Mouse (Mus musculus): ENCODE data around the gene Dnajc16. TPM values are rescaled to one million over a fixed set of nuclear protein-coding genes. Genes with fewer than 3 reads are reported as not detected.

The Dnajc16 gene
- total and polyA plus RNA-seq, 3 experiments = 3.2 to 6.8 TPM; not detected in 1

DNA sequence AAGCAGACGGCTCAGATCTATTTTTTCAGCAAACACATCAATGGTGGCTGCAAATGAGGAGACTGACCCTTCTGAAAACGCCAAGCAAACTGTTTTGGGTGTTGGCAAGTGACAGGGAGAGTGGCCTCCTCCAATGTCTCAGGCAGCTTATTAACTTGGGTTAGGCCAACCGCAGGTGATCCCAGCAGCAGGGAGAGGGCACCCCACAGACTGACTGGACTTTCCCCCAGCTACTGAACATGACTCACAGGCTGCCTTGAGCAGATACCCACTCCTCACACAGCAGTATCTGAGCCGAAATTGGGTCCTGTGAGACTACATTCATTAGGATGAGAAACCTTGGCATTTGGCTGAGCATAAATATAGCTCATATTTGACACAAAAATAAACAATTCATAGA lies 29.8 kb downstream of the Dnajc16 start:
- no peak for DNase-seq (ENCODE audit: low read depth, low spot score)
- peaks cover 0 to 4% of the 10 kb centered on the region in 2 experiments; a peak in 2 of 4 replicates for H3K36me3 ChIP-seq (ENCODE audit: control insufficient read depth in 1 of 2, insufficient read depth in 2 of 2, low read length in 2 of 2)
- H3K4me3 ChIP-seq (ENCODE audit: control insufficient read depth in 1 of 2, insufficient read depth in 1 of 2, low read depth in 2 of 2, low read length in 2 of 2) = no peak overlapping the region
- H3K4me1 ChIP-seq (ENCODE audit: control insufficient read depth in 1 of 2, insufficient read depth in 2 of 2, low read length in 2 of 2) = peaks cover 4 to 11% of the 10 kb centered on the region in 2 experiments
- no peaks in the 10 kb centered on the region for H3K79me2 ChIP-seq (ENCODE audit: control insufficient read depth, insufficient read depth, low read length, poor library complexity)
- no peak overlapping the region for H3K9ac ChIP-seq (ENCODE audit: control insufficient read depth, low read depth, low read length, poor library complexity, severe bottlenecking)
- no peaks in the 10 kb centered on the region for H3K9me3 ChIP-seq (replicated peaks; ENCODE audit: insufficient read depth, low read length)
- no peak for TF ChIP-seq MYC (IDR thresholded peaks at IDR 0.05; ENCODE audit: low read depth, low read length)
- TF ChIP-seq EP300 (IDR thresholded peaks at IDR 0.05; ENCODE audit: low read depth in 1 of 2, low read length in 2 of 2) = no peak
- no peak for TF ChIP-seq NELFE (IDR thresholded peaks at IDR 0.05; ENCODE audit: low read depth, low read length)
- no peak for TF ChIP-seq NRF1 (IDR thresholded peaks at IDR 0.05; ENCODE audit: insufficient read depth, low read depth, low read length, poor library complexity, severe bottlenecking)
- TF ChIP-seq E2F4 (IDR thresholded peaks at IDR 0.05; ENCODE audit: borderline replicate concordance, low read depth, low read length) = no peak
- TF ChIP-seq CHD1 (IDR thresholded peaks at IDR 0.05; ENCODE audit: low read depth, low read length) = no peak
- no peak for TF ChIP-seq SIN3A (IDR thresholded peaks at IDR 0.05; ENCODE audit: low read length)
- no peak for TF ChIP-seq UBTF (IDR thresholded peaks at IDR 0.05; ENCODE audit: borderline replicate concordance, insufficient read depth, low read depth, low read length)
- no peak for TF ChIP-seq MYB (IDR thresholded peaks at IDR 0.05; ENCODE audit: low read depth, low read length)
- TF ChIP-seq CHD2 (IDR thresholded peaks at IDR 0.05; ENCODE audit: low read length) = no peak
- TF ChIP-seq TAL1 (IDR thresholded peaks at IDR 0.05; ENCODE audit: low read length) = no peak
- no peak for TF ChIP-seq RCOR1 (IDR thresholded peaks at IDR 0.05; ENCODE audit: low read depth, low read length)
- TF ChIP-seq ZMIZ1 (IDR thresholded peaks at IDR 0.05; ENCODE audit: low read depth, low read length) = no peak
- no peak for TF ChIP-seq TBP (IDR thresholded peaks at IDR 0.05; ENCODE audit: low read depth, low read length)
- no peak for TF ChIP-seq BHLHE40 (IDR thresholded peaks at IDR 0.05; ENCODE audit: borderline replicate concordance, low read depth, low read length)
- no peak overlapping the region for H3K27ac ChIP-seq (ENCODE audit: control insufficient read depth, low read depth, low read length)
- H3K27me3 ChIP-seq (ENCODE audit: control insufficient read depth in 1 of 2, insufficient read depth in 2 of 2, low read length in 2 of 2) = no peaks in the 10 kb centered on the region

DNA sequence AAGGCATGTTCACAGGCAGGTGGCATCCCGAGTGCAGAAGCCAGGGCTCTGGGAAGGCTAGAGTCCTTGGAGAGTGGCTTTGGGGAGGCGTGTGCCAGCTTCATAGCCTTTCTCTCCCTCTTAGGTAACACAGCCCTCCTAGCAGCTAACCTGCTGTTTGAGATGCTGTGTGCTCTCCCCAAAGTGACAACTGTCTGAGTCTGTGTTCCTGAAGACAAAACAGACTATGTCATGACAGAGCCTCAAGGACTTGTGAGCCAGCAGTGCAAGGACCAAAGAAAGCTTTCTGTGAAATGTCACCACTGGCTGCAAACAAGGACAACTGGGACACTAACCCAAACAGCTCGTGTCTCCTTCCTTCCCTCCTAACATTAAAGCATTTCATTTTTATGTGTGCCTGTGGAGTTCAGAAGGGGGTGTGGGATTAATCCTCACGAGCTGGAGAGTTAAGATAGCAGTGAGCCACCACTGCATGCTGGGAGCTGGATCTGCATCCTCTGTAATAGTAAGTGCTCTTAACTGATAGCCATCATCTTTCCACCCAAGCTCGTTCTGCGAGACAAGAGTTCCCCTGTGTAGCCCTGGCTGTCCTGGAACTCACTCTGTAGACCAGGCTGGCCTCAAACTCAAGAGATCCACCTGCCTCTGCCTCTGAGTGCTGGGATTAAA lies 31.7 kb downstream of the Dnajc16 start:
- no peak for TF ChIP-seq ETS1 (IDR thresholded peaks at IDR 0.05; ENCODE audit: low read depth, low read length)
- no peak for TF ChIP-seq RAD21 (IDR thresholded peaks at IDR 0.05; ENCODE audit: low read depth, low read length)
- no peak for TF ChIP-seq MYB (IDR thresholded peaks at IDR 0.05; ENCODE audit: low read depth, low read length)
- no peak for TF ChIP-seq MEF2A (IDR thresholded peaks at IDR 0.05; ENCODE audit: extremely low read depth, insufficient replicate concordance, low read depth, low read length, poor library complexity, severe bottlenecking)
- TF ChIP-seq KAT2A (conservative IDR thresholded peaks at IDR 0.05; ENCODE audit: low read depth, low read length) = no peak
- TF ChIP-seq NRF1 (IDR thresholded peaks at IDR 0.05; ENCODE audit: insufficient read depth, low read depth, low read length, poor library complexity, severe bottlenecking) = no peak
- no peak for TF ChIP-seq CTCF (IDR thresholded peaks at IDR 0.05 in 2 of 3, conservative IDR thresholded peaks at IDR 0.05 in 1 of 3; ENCODE audit: control insufficient read depth in 1 of 3, insufficient read depth in 1 of 3, low read depth in 2 of 3, low read length in 3 of 3, poor library complexity in 1 of 3, severe bottlenecking in 1 of 3)
- TF ChIP-seq CHD1 (IDR thresholded peaks at IDR 0.05; ENCODE audit: low read depth, low read length) = no peak
- 0 out of 2 replicates have a peak, but pooled peaks have one; percentile 22 for TF ChIP-seq BHLHE40 (IDR thresholded peaks at IDR 0.05; ENCODE audit: borderline replicate concordance, low read depth, low read length)
- no peak for TF ChIP-seq MYC (IDR thresholded peaks at IDR 0.05; ENCODE audit: low read depth, low read length)
- TF ChIP-seq SIN3A (IDR thresholded peaks at IDR 0.05; ENCODE audit: low read length) = 0 out of 2 replicates have a peak, but pooled peaks have one; percentile 21
- TF ChIP-seq GATA1 (IDR thresholded peaks at IDR 0.05; ENCODE audit: low read depth, low read length) = peak; percentile 42; the same call in 1 of the 2 replicates
- TF ChIP-seq JUND (IDR thresholded peaks at IDR 0.05; ENCODE audit: low read depth, low read length) = no peak
- no peak for TF ChIP-seq HCFC1 (IDR thresholded peaks at IDR 0.05; ENCODE audit: low read depth, low read length)
- TF ChIP-seq EP300 (IDR thresholded peaks at IDR 0.05; ENCODE audit: low read depth in 1 of 2, low read length in 2 of 2) = peak in 1 of 2 experiments; percentile 15; a peak in 1 of 4 replicates
- TF ChIP-seq SMC3 (IDR thresholded peaks at IDR 0.05; ENCODE audit: low read depth, low read length) = no peak
- TF ChIP-seq CHD2 (IDR thresholded peaks at IDR 0.05; ENCODE audit: low read length) = no peak
- no peak for TF ChIP-seq MXI1 (IDR thresholded peaks at IDR 0.05; ENCODE audit: low read depth, low read length)
- 0 out of 2 replicates have a peak overlapping the region, but pooled peaks have one; percentile 5 for H3K27ac ChIP-seq (ENCODE audit: control insufficient read depth, low read depth, low read length)
- peaks cover 0 to 4% of the 10 kb centered on the region in 2 experiments; a peak in 2 of 4 replicates for H3K36me3 ChIP-seq (ENCODE audit: control insufficient read depth in 1 of 2, insufficient read depth in 2 of 2, low read length in 2 of 2)
- no peak overlapping the region for H3K4me3 ChIP-seq (ENCODE audit: control insufficient read depth in 1 of 2, insufficient read depth in 1 of 2, low read depth in 2 of 2, low read length in 2 of 2)
- DNase-seq (ENCODE audit: low read depth, low spot score) = peak; percentile 59
- H3K9me3 ChIP-seq (replicated peaks; ENCODE audit: insufficient read depth, low read length) = no peaks in the 10 kb centered on the region
- no peaks in the 10 kb centered on the region for H3K27me3 ChIP-seq (ENCODE audit: control insufficient read depth in 1 of 2, insufficient read depth in 2 of 2, low read length in 2 of 2)
- peak overlapping the region; percentile 22; the same call in 1 of the 2 replicates for H3K9ac ChIP-seq (ENCODE audit: control insufficient read depth, low read depth, low read length, poor library complexity, severe bottlenecking)
- H3K4me1 ChIP-seq (ENCODE audit: control insufficient read depth in 1 of 2, insufficient read depth in 2 of 2, low read length in 2 of 2) = peaks cover 4 to 11% of the 10 kb centered on the region in 2 experiments
- no peaks in the 10 kb centered on the region for H3K79me2 ChIP-seq (ENCODE audit: control insufficient read depth, insufficient read depth, low read length, poor library complexity)

All from MEL (cell line).